Mouse (Mus musculus) forebrain, postnatal 0 days (tissue): ENCODE results near the gene Pitpnc1. TPM values are rescaled to one million over a fixed set of nuclear protein-coding genes. Genes with fewer than 3 reads are reported as not detected.

Experiments used
- ATAC-seq: fragments of 200-750 bp; cut with Nextera tagmentation; 2 replicates; pipeline ENCODE4 v1.8.0; 2017; ENCODE audit warnings: mild to moderate bottlenecking, moderate library complexity
- DNase-seq: peaks from one replicate; pipeline ENCODE4 v3.0.0-alpha.2; 2015
- H3K27ac ChIP-seq: fragments of 300-500 bp; sonication (generic); 2 replicates; pipeline ENCODE4 v1.5.1; 2014; ENCODE audit warnings: low read depth, mild to moderate bottlenecking, antibody characterized with exemption, low read length, moderate library complexity, mixed read lengths
- H3K27me3 ChIP-seq: fragments of 300-500 bp; sonication (generic); 2 replicates; pipeline ENCODE4 v1.6.1; 2014; ENCODE audit warnings: mild to moderate bottlenecking, low read length, mixed read lengths; ENCODE audit not compliant: insufficient read depth
- H3K36me3 ChIP-seq: fragments of 300-500 bp; sonication (generic); 2 replicates; pipeline ENCODE4 v1.6.1; 2014; ENCODE audit warnings: mild to moderate bottlenecking, moderate library complexity; ENCODE audit not compliant: insufficient read depth
- H3K4me1 ChIP-seq: fragments of 300-500 bp; sonication (generic); 2 replicates; pipeline ENCODE4 v1.6.1; 2014; ENCODE audit warnings: antibody characterized with exemption; ENCODE audit not compliant: insufficient read depth
- H3K4me2 ChIP-seq: fragments of 300-500 bp; sonication (generic); 2 replicates; pipeline ENCODE4 v1.6.1; 2014; ENCODE audit warnings: low read depth, mild to moderate bottlenecking, moderate library complexity
- H3K4me3 ChIP-seq: fragments of 300-500 bp; sonication (generic); 2 replicates; pipeline ENCODE4 v1.5.1; 2014; ENCODE audit warnings: low read depth, low read length, mixed read lengths
- H3K9ac ChIP-seq: fragments of 300-500 bp; sonication (generic); 2 replicates; pipeline ENCODE4 v1.6.1; 2014; ENCODE audit warnings: mild to moderate bottlenecking
- H3K9me3 ChIP-seq: fragments of 300-500 bp; sonication (generic); 2 replicates; pipeline ENCODE4 v1.6.1; 2016; ENCODE audit warnings: low read length
- CTCF ChIP-seq: sonication (generic); IDR thresholded peaks from 2 replicates; pipeline ENCODE4 v1.5.1; 2016; ENCODE audit warnings: antibody characterized with exemption, control low read depth, low read depth
- WGBS: fragments of 180-500 bp; shearing (Covaris S2); extraction: QIAGEN DNeasy Blood & Tissue Kit; methylation state at CpG from one replicate; pipeline ENCODE4 v1.1.7; 2014; 5-methylcytosine and 5-hydroxymethylcytosine counted together
- polyA plus RNA-seq: library from polyadenylated mRNA; unstranded; fragments of >200 nt; fragmentation: Nextera tagmentation; extraction: Ambion mirVana; gene quantifications from 2 replicates; pipeline ENCODE4 v1.2.1, GENCODE M21; 2015
- total RNA-seq: library from RNA; depleted of rRNA; stranded (reverse); fragments of >200 nt; gene quantifications from 2 replicates; pipeline ENCODE4 v1.2.3, GENCODE M21; 2014

Gene Pitpnc1
- total and polyA plus RNA-seq, 2 experiments from 2014 or later: 47.6 to 49.1 TPM

DNA sequence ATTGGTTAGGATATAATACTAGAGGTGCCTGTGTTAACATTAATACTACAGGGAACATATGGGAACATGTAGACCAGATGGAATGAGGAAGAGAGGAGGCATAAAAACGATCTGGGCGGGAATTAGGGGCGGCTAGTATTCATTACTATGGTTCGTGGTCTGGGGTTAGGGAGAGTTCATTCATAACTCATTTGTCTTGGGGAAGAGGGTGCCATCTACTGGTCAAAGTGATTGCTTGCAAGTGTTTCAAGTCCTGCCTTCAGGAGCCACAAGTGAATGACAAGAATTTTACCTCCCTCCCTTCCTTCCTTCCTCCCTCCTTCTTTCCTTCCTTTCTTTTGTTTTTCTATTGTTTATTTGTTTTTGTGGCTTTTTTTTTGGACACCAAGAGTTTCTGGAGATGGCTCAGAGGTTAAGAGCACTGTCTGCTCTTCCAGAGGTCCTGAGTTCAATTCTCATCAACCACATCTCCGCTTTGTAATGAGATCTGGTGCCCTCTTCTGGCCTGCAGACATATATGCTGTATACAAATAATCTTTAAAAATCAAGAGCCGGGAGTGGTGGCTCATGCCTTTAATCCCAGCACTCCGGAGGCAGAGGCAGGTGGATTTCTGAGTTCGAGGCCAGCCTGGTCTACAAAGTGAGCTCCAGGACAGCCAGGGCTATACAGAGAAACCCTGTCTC lies 2.8 kb upstream of the Pitpnc1 start:
- peaks cover 8% of the 10 kb centered on the region for H3K4me1 ChIP-seq
- no peaks in the 10 kb centered on the region for H3K27me3 ChIP-seq
- WGBS: 24% methylated on average over 8 of the region's 8 CpGs
- H3K9ac ChIP-seq: no peak overlapping the region
- DNase-seq (peak; percentile 87), ATAC-seq (no peak)
- no peaks in the 10 kb centered on the region for H3K36me3 ChIP-seq
- H3K9me3 ChIP-seq: no peaks in the 10 kb centered on the region
- H3K4me2 ChIP-seq: no peak overlapping the region
- no peak overlapping the region for H3K4me3 ChIP-seq
- H3K27ac ChIP-seq: no peak overlapping the region
- peak; percentile 87 for TF ChIP-seq CTCF

DNA sequence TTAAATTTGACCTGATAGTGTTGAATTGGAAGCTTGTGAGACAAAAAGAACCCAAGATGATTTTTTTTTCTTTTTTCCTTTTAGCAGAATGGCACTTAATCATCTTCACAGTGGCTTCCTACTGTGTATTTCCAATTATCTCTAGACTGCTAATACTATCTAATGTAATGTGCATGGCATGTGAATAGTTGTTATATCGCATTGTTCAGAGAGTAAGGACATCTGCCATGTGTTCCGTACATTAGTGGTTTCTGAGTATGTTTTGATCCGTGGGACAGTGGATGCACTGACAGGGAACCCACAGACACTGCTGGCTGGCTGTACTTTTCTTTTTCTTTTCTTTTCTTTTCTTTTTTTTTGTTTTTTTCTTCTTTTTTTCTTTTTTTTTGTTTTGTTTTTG lies 1.8 kb upstream of the Pitpnc1 start:
- no peak for DNase-seq
- Histone ChIP-seq H3K9me3 (no peaks in the 10 kb centered on the region), H3K4me1 (peaks cover 11% of the 10 kb centered on the region), H3K9ac (no peak overlapping the region), H3K4me2 (no peak overlapping the region), H3K36me3 (no peaks in the 10 kb centered on the region), H3K4me3 (no peak overlapping the region), H3K27me3 (no peaks in the 10 kb centered on the region), H3K27ac (no peak overlapping the region)
- 90% methylated on average over 3 of the region's 3 CpGs for WGBS
- TF ChIP-seq CTCF: no peak
- no peak for ATAC-seq

DNA sequence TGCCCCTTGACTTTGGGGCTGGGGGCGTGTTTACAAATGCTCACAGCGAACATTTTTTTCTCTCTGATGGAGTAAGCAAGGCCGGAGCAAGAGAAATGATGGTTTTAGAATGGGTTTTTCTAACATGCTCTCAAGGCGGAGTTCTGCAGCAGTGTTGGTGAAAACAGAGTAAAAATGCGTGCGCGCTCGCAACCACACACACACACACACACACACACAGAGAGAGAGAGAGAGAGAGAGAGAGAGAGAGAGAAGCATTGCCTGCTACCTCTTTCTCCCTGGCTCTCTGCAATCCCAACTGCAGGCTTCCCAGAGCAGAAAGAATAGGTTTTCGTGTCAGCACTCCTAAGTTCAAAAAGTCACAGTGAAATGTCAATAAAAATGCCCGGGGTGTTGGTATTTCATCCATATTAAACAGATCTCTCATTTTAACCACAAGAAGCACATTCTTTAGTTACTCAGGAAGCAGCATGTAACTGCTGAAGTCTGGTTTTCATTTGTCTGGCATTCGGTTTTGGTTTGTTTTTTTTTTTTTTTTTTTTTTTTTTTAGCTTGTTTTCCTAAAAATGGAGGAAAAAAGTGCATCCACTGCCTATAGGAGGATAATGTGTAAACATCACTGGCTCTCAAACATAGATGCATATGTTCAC lies 697 bp upstream of the Pitpnc1 start:
- Histone ChIP-seq H3K9ac (peak overlapping the region; percentile 61), H3K4me1 (peaks cover 11% of the 10 kb centered on the region), H3K27ac (peak overlapping the region; percentile 88), H3K27me3 (no peaks in the 10 kb centered on the region), H3K4me3 (peak overlapping the region; percentile 76), H3K36me3 (no peaks in the 10 kb centered on the region), H3K4me2 (peak overlapping the region; percentile 69), H3K9me3 (no peaks in the 10 kb centered on the region)
- ATAC-seq (no peak), DNase-seq (no peak)
- no peak for TF ChIP-seq CTCF
- 5% methylated on average over 11 of the region's 11 CpGs for WGBS

GRCm38 (mm10) chr11:107469523-107470371 lies 752 bp downstream of the Pitpnc1 start:
- peak overlapping the region; percentile 76 for H3K4me3 ChIP-seq
- peak overlapping the region; percentile 61 for H3K9ac ChIP-seq
- H3K4me2 ChIP-seq: peak overlapping the region; percentile 69
- no peaks in the 10 kb centered on the region for H3K9me3 ChIP-seq
- TF ChIP-seq CTCF: peak; percentile 35; the same call in 1 of the 2 replicates
- peaks cover 11% of the 10 kb centered on the region for H3K4me1 ChIP-seq
- peak overlapping the region; percentile 88 for H3K27ac ChIP-seq
- no peaks in the 10 kb centered on the region for H3K36me3 ChIP-seq
- WGBS: 1% methylated on average over 58 of the region's 59 CpGs
- no peaks in the 10 kb centered on the region for H3K27me3 ChIP-seq
- peak; percentile 66 for DNase-seq
- peak; percentile 30 for ATAC-seq

GRCm38 (mm10) chr11:107469031-107469522 lies 1.4 kb downstream of the Pitpnc1 start:
- WGBS: 2% methylated on average over 37 of the region's 38 CpGs
- TF ChIP-seq CTCF: peak; percentile 92
- DNase-seq (peak; percentile 88), ATAC-seq (peak; percentile 86)
- peaks cover 11% of the 10 kb centered on the region for H3K4me1 ChIP-seq
- no peaks in the 10 kb centered on the region for H3K36me3 ChIP-seq
- H3K9ac ChIP-seq: peak overlapping the region; percentile 61
- peak overlapping the region; percentile 76 for H3K4me3 ChIP-seq
- no peaks in the 10 kb centered on the region for H3K9me3 ChIP-seq
- no peaks in the 10 kb centered on the region for H3K27me3 ChIP-seq
- H3K4me2 ChIP-seq: peak overlapping the region; percentile 69
- H3K27ac ChIP-seq: peak overlapping the region; percentile 88

DNA sequence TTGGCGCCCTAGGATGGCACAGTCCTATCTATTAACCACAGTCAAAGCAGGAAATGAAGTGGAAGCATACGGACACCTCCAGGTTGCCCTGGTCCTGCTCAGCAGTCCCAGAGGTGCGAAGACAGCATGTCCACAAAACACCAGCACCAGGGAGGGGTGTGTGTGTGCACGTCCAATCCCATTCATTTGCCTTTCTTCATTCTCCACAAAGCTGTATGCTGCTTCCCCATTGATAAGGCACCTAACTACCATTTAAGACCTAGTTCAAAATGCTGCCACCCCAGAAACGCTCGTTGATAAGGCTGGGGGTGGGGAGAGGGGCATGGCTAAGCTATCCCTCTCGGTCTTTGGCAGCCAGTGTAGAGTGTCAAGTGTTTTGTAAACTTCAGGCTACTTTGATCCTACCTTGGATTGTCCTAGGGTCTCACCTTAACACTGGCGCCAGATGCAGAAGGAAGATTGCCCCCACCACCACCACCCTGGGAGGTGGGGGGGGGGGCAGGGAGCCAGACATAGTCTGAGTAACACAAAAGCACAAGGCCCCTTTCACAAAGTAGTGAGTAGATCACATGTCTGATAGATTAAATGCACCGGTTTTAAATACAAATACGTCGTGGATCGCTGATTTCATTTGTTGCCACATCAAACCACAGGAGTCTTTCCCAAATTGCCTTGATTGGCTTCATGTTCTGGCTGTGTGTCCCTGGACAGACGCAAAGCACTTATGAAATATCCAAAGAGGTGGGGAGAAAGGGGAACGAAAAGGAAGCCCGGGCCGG lies 2.1 kb downstream of the Pitpnc1 start:
- H3K27me3 ChIP-seq: no peaks in the 10 kb centered on the region
- DNase-seq (peak; percentile 21), ATAC-seq (no peak)
- no peaks in the 10 kb centered on the region for H3K36me3 ChIP-seq
- H3K4me2 ChIP-seq: peak overlapping the region; percentile 69
- H3K4me1 ChIP-seq: peaks cover 11% of the 10 kb centered on the region
- 13% methylated on average over 16 of the region's 16 CpGs for WGBS
- TF ChIP-seq CTCF: no peak
- no peak overlapping the region for H3K27ac ChIP-seq
- H3K9me3 ChIP-seq: no peaks in the 10 kb centered on the region
- peak overlapping the region; percentile 61 for H3K9ac ChIP-seq
- H3K4me3 ChIP-seq: peak overlapping the region; percentile 76
